Mouse (Mus musculus) adrenal gland, postnatal 4 days (tissue): Measurements from ENCODE around the gene Pogk. TPM values are rescaled to one million over a fixed set of nuclear protein-coding genes. Genes with fewer than 3 reads are reported as not detected.

ENCODE experiments used
- DNase-seq, 2 experiments: peaks; one replicate each; pipeline ENCODE4 v3.0.0; 2021 to 2022; ENCODE audit warnings: low spot score in 2 of 2, mixed read lengths in 2 of 2
- long read RNA-seq, 2 experiments: library from polyadenylated mRNA; stranded (forward); transcript quantifications; one replicate each; pipeline ENCODE4 v2.0.0; 2021
- total RNA-seq, 2 experiments: library from RNA; stranded (reverse); gene quantifications; 2 replicates each; pipeline ENCODE4 v1.2.3; 2021

Gene Pogk
- total RNA-seq: 10 to 100 TPM; 35.3 to 36.0 TPM
- long read RNA-seq, experiment 1, partial matches to known transcripts: 0 of 3 reads
- long read RNA-seq, experiment 1, other reads (novel, unspliced or antisense): 3 of 3 reads
- long read RNA-seq, experiment 2, full-length matches to known transcripts: 1 of 5 reads
- long read RNA-seq, experiment 2, partial matches to known transcripts: 0 of 5 reads
- long read RNA-seq, experiment 2, other reads (novel, unspliced or antisense): 4 of 5 reads

GRCm38 (mm10) chr1:166409701-166410220 lies at the start of gene Pogk:
Pogk (minus strand) TSS chr1:166409863.
- DNase-seq: peak; percentile 50 to 60

GRCm38 (mm10) chr1:166441992-166442391 lies 32.3 kb upstream of the Pogk start:
- no peak for DNase-seq

GRCm38 (mm10) chr1:166439426-166439825 lies 29.8 kb upstream of the Pogk start:
- no peak for DNase-seq

- DNase-seq: no peak
These were observed 20.3 kb upstream of the Pogk start for GRCm38 (mm10) chr1:166429809-166430431.

- no peak for DNase-seq
These were observed 19.4 kb upstream of the Pogk start for GRCm38 (mm10) chr1:166429053-166429452.

GRCm38 (mm10) chr1:166412266-166412665 lies 2.6 kb upstream of the Pogk start:
- DNase-seq: no peak

GRCm38 (mm10) chr1:166411541-166411940 lies 1.9 kb upstream of the Pogk start:
- no peak for DNase-seq

- DNase-seq: peak in 1 of 2 experiments; percentile 14
These were observed 424 bp downstream of the Pogk start for GRCm38 (mm10) chr1:166409177-166409700.

GRCm38 (mm10) chr1:166403846-166404245 lies 5.8 kb downstream of the Pogk start:
- DNase-seq: no peak

- DNase-seq: no peak
These were observed 7.7 kb downstream of the Pogk start for GRCm38 (mm10) chr1:166402003-166402402.

- no peak for DNase-seq
These were observed 8.2 kb downstream of the Pogk start for GRCm38 (mm10) chr1:166401455-166401854.

- no peak for DNase-seq
These were observed 13.3 kb downstream of the Pogk start for GRCm38 (mm10) chr1:166396381-166396780.

- no peak for DNase-seq
These were observed 14.0 kb downstream of the Pogk start for GRCm38 (mm10) chr1:166395661-166396060.

GRCm38 (mm10) chr1:166394770-166395169 lies 14.9 kb downstream of the Pogk start:
- no peak for DNase-seq

- no peak for DNase-seq
These were observed 18.0 kb downstream of the Pogk start for GRCm38 (mm10) chr1:166391671-166392070.

GRCm38 (mm10) chr1:166389406-166390125 lies 20.1 kb downstream of the Pogk start:
- no peak for DNase-seq

- no peak for DNase-seq
These were observed 21.2 kb downstream of the Pogk start for GRCm38 (mm10) chr1:166388511-166388910.

- no peak for DNase-seq
These were observed 24.2 kb downstream of the Pogk start for GRCm38 (mm10) chr1:166385431-166385830.

- no peak for DNase-seq
These were observed 25.0 kb downstream of the Pogk start for GRCm38 (mm10) chr1:166384614-166385013.

GRCm38 (mm10) chr1:166382626-166383025 lies 27.0 kb downstream of the Pogk start:
- DNase-seq: no peak

- DNase-seq: no peak
These were observed 27.8 kb downstream of the Pogk start for GRCm38 (mm10) chr1:166381821-166382220.

GRCm38 (mm10) chr1:166381336-166381735 lies 28.3 kb downstream of the Pogk start:
- DNase-seq: no peak
